Mouse (Mus musculus): ENCODE results near the gene Fbxl7. TPM values are rescaled to one million over a fixed set of nuclear protein-coding genes. Genes with fewer than 3 reads are reported as not detected.

The Fbxl7 gene
- total and polyA plus RNA-seq, 2 experiments: 0.70 to 1.8 TPM

- no peaks in the 10 kb centered on the region for H3K79me2 ChIP-seq (ENCODE audit: control insufficient read depth, insufficient read depth, low read length)
- H3K27me3 ChIP-seq (ENCODE audit: control insufficient read depth, insufficient read depth, low read length): no peaks in the 10 kb centered on the region
- WGBS: 97% methylated on average over 1 of the region's 1 CpGs
- H3K36me3 ChIP-seq (ENCODE audit: control insufficient read depth, insufficient read depth, low read length): no peaks in the 10 kb centered on the region
- no peak overlapping the region for H3K27ac ChIP-seq (replicated peaks; ENCODE audit: insufficient read depth, low read depth, low read length)
- H3K4me3 ChIP-seq (ENCODE audit: insufficient read depth, low read depth, low read length): no peak overlapping the region
- no peak for DNase-seq (ENCODE audit: extremely low read depth, low read depth, low spot score)
- no peaks in the 10 kb centered on the region for H3K4me1 ChIP-seq (ENCODE audit: control insufficient read depth, insufficient read depth, low read length)
- no peak overlapping the region for H3K9ac ChIP-seq (ENCODE audit: low read depth, low read length)
- TF ChIP-seq CTCF (IDR thresholded peaks at IDR 0.05; ENCODE audit: low read depth, low read length): no peak
- TF ChIP-seq POLR2A (IDR thresholded peaks at IDR 0.05; ENCODE audit: extremely low read depth, insufficient read depth, low read length): no peak
Observed at GRCm38 (mm10) chr15:26872234-26872633, 23.1 kb downstream of the Fbxl7 start.

GRCm38 (mm10) chr15:26869197-26869596 is 26.2 kb downstream of the Fbxl7 start:
- TF ChIP-seq POLR2A (IDR thresholded peaks at IDR 0.05; ENCODE audit: extremely low read depth, insufficient read depth, low read length) (no peak), CTCF (IDR thresholded peaks at IDR 0.05; ENCODE audit: low read depth, low read length) (no peak)
- no peaks in the 10 kb centered on the region for H3K4me1 ChIP-seq (ENCODE audit: control insufficient read depth, insufficient read depth, low read length)
- WGBS: 78% methylated on average over 3 of the region's 3 CpGs
- H3K9ac ChIP-seq (ENCODE audit: low read depth, low read length): no peak overlapping the region
- no peaks in the 10 kb centered on the region for H3K27me3 ChIP-seq (ENCODE audit: control insufficient read depth, insufficient read depth, low read length)
- no peaks in the 10 kb centered on the region for H3K36me3 ChIP-seq (ENCODE audit: control insufficient read depth, insufficient read depth, low read length)
- no peak overlapping the region for H3K4me3 ChIP-seq (ENCODE audit: insufficient read depth, low read depth, low read length)
- DNase-seq (ENCODE audit: extremely low read depth, low read depth, low spot score): no peak
- no peak overlapping the region for H3K27ac ChIP-seq (replicated peaks; ENCODE audit: insufficient read depth, low read depth, low read length)
- no peaks in the 10 kb centered on the region for H3K79me2 ChIP-seq (ENCODE audit: control insufficient read depth, insufficient read depth, low read length)

GRCm38 (mm10) chr15:26867521-26867920 is 27.9 kb downstream of the Fbxl7 start:
- no peaks in the 10 kb centered on the region for H3K36me3 ChIP-seq (ENCODE audit: control insufficient read depth, insufficient read depth, low read length)
- TF ChIP-seq POLR2A (IDR thresholded peaks at IDR 0.05; ENCODE audit: extremely low read depth, insufficient read depth, low read length) (no peak), CTCF (IDR thresholded peaks at IDR 0.05; ENCODE audit: low read depth, low read length) (no peak)
- no peak overlapping the region for H3K27ac ChIP-seq (replicated peaks; ENCODE audit: insufficient read depth, low read depth, low read length)
- no peak overlapping the region for H3K9ac ChIP-seq (ENCODE audit: low read depth, low read length)
- no peak overlapping the region for H3K4me3 ChIP-seq (ENCODE audit: insufficient read depth, low read depth, low read length)
- no peaks in the 10 kb centered on the region for H3K4me1 ChIP-seq (ENCODE audit: control insufficient read depth, insufficient read depth, low read length)
- 75% methylated on average over 5 of the region's 5 CpGs for WGBS
- H3K27me3 ChIP-seq (ENCODE audit: control insufficient read depth, insufficient read depth, low read length): no peaks in the 10 kb centered on the region
- no peak for DNase-seq (ENCODE audit: extremely low read depth, low read depth, low spot score)
- H3K79me2 ChIP-seq (ENCODE audit: control insufficient read depth, insufficient read depth, low read length): no peaks in the 10 kb centered on the region

- WGBS: 82% methylated on average over 2 of the region's 2 CpGs
- Histone ChIP-seq H3K27me3 (ENCODE audit: control insufficient read depth, insufficient read depth, low read length) (no peaks in the 10 kb centered on the region), H3K4me1 (ENCODE audit: control insufficient read depth, insufficient read depth, low read length) (no peaks in the 10 kb centered on the region), H3K4me3 (ENCODE audit: insufficient read depth, low read depth, low read length) (no peak overlapping the region), H3K9ac (ENCODE audit: low read depth, low read length) (no peak overlapping the region), H3K79me2 (ENCODE audit: control insufficient read depth, insufficient read depth, low read length) (no peaks in the 10 kb centered on the region), H3K27ac (replicated peaks; ENCODE audit: insufficient read depth, low read depth, low read length) (no peak overlapping the region), H3K36me3 (ENCODE audit: control insufficient read depth, insufficient read depth, low read length) (no peaks in the 10 kb centered on the region)
- TF ChIP-seq POLR2A (IDR thresholded peaks at IDR 0.05; ENCODE audit: extremely low read depth, insufficient read depth, low read length) (no peak), CTCF (IDR thresholded peaks at IDR 0.05; ENCODE audit: low read depth, low read length) (no peak)
- no peak for DNase-seq (ENCODE audit: extremely low read depth, low read depth, low spot score)
Observed at GRCm38 (mm10) chr15:26862173-26862572, 33.2 kb downstream of the Fbxl7 start.

- no peaks in the 10 kb centered on the region for H3K4me1 ChIP-seq (ENCODE audit: control insufficient read depth, insufficient read depth, low read length)
- TF ChIP-seq POLR2A (IDR thresholded peaks at IDR 0.05; ENCODE audit: extremely low read depth, insufficient read depth, low read length) (no peak), CTCF (IDR thresholded peaks at IDR 0.05; ENCODE audit: low read depth, low read length) (no peak)
- no peaks in the 10 kb centered on the region for H3K79me2 ChIP-seq (ENCODE audit: control insufficient read depth, insufficient read depth, low read length)
- H3K27me3 ChIP-seq (ENCODE audit: control insufficient read depth, insufficient read depth, low read length): no peaks in the 10 kb centered on the region
- no peak overlapping the region for H3K4me3 ChIP-seq (ENCODE audit: insufficient read depth, low read depth, low read length)
- 57% methylated on average over 1 of the region's 1 CpGs for WGBS
- no peak overlapping the region for H3K27ac ChIP-seq (replicated peaks; ENCODE audit: insufficient read depth, low read depth, low read length)
- DNase-seq (ENCODE audit: extremely low read depth, low read depth, low spot score): no peak
- H3K36me3 ChIP-seq (ENCODE audit: control insufficient read depth, insufficient read depth, low read length): no peaks in the 10 kb centered on the region
- H3K9ac ChIP-seq (ENCODE audit: low read depth, low read length): no peak overlapping the region
Observed at GRCm38 (mm10) chr15:26849626-26850025, 45.8 kb downstream of the Fbxl7 start.

GRCm38 (mm10) chr15:26842216-26842615 is 53.2 kb downstream of the Fbxl7 start:
- Histone ChIP-seq H3K27me3 (ENCODE audit: control insufficient read depth, insufficient read depth, low read length) (no peaks in the 10 kb centered on the region), H3K9ac (ENCODE audit: low read depth, low read length) (no peak overlapping the region), H3K36me3 (ENCODE audit: control insufficient read depth, insufficient read depth, low read length) (no peaks in the 10 kb centered on the region), H3K27ac (replicated peaks; ENCODE audit: insufficient read depth, low read depth, low read length) (no peak overlapping the region), H3K4me3 (ENCODE audit: insufficient read depth, low read depth, low read length) (no peak overlapping the region), H3K79me2 (ENCODE audit: control insufficient read depth, insufficient read depth, low read length) (no peaks in the 10 kb centered on the region), H3K4me1 (ENCODE audit: control insufficient read depth, insufficient read depth, low read length) (no peaks in the 10 kb centered on the region)
- DNase-seq (ENCODE audit: extremely low read depth, low read depth, low spot score): no peak
- WGBS: 84% methylated on average over 6 of the region's 6 CpGs
- TF ChIP-seq CTCF (IDR thresholded peaks at IDR 0.05; ENCODE audit: low read depth, low read length): no peak
- no peak for TF ChIP-seq POLR2A (IDR thresholded peaks at IDR 0.05; ENCODE audit: extremely low read depth, insufficient read depth, low read length)

All from liver, adult 2 months (tissue).